Comparison of ENCODE assay signal across 13 mouse cellular contexts in the genomic region with DNA sequence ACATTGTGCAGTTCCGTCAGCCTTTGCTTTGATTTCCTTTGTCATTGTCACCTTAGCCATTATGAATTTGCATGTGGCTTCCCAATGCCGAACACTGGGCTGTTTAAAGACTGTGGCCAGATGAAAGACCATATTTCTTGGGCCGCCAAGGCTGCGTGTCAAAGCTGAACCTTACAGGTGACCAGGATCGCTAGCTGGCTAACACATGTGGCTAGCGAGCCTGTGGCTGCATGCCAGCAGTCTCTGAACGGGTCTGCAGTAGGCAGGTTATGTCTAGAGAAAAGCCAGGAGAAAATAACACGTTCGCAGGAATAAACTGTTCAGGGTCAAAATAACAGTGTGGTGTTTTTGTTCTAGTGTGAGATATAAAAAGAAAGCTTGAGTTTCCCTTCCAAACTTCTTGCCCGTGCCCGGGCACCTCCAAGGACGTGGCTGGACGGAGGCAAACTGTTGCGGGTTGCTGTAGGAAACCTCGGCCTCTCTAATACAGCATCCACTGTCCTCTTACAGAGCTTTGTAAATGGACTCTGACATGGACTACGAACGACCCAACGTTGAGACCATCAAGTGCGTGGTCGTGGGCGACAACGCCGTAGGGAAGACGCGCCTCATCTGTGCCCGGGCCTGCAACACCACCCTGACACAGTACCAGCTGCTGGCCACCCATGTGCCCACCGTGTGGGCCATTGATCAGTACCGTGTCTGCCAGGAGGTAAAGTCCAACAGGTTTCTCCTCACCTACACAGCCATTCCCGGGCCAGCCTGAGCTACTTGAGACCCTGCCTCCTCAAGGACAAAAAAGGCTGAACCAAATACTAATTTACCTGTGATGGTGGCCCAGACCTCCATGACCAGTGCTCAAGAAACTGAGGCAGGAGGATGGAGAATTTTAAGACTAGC.
DNase-seq lines count a peak whose midpoint lies in the region.
"Had no signal": no experiment of that assay in that cellular context is flagged by ENCODE, and none has a peak within 500 bp of the region (broad histone marks: within the 10 kb centered on the region; RNA-seq: fewer than 3 reads in every experiment).

No protein-coding gene starts in this region.

- peak; percentile 92 for DNase-seq in heart, adult 11 months
- no peak for DNase-seq in heart, adult 9 months (ENCODE audit: low spot score in 2 of 2)
- peak; percentile 54 for DNase-seq in ovary, adult 18-20 months (ENCODE audit: low spot score)
- no peak for DNase-seq in ovary, postnatal 10 days (ENCODE audit: low spot score)
- DNase-seq in kidney, postnatal 10 days = peak; percentile 68
- peak; percentile 66 for DNase-seq in testis, postnatal 10 days (ENCODE audit: low spot score)
- no peak for DNase-seq in frontal cortex, postnatal 36 days (ENCODE audit: low spot score in 2 of 2)
- DNase-seq: adrenal gland, postnatal 14 days; cerebellum, adult 11-12 months; heart, postnatal 4 days; left cerebral cortex, postnatal 4 days; right cerebral cortex, postnatal 14 days; thymus, postnatal 14 days had no signal

Comparison
In these comparisons a context has a peak if more than half of its experiments do, and no peak if none do; other contexts are left out.
1. DNase-seq: peak in heart, adult 11 months (single experiment), ovary, adult 18-20 months (single experiment), kidney, postnatal 10 days (single experiment) and testis, postnatal 10 days (single experiment); none in heart, adult 9 months (0 of 2), ovary, postnatal 10 days (single experiment) and frontal cortex, postnatal 36 days (0 of 2).